Mouse (Mus musculus) neural tube, embryonic 11.5 days (tissue): ENCODE data around the gene Atf1. TPM values are rescaled to one million over a fixed set of nuclear protein-coding genes. Genes with fewer than 3 reads are reported as not detected.
A peak's percentile ranks its signal among the peaks of the same experiment; 100 is the strongest.
"Not testable (repeated sequence)": the region's sequence is repeated elsewhere in the genome, so short reads cannot be mapped to it uniquely, and the experiment has no call there.

Experiments used
- ATAC-seq: fragments of 200-750 bp; cut with Nextera tagmentation; 2 replicates; pipeline ENCODE4 v1.8.0; 2017; ENCODE audit warnings: moderate number of reproducible peaks, mild to moderate bottlenecking, moderate TSS enrichment, moderate library complexity; ENCODE audit not compliant: insufficient read depth, low FRiP score, low TSS enrichment
- DNase-seq: peaks from one replicate; pipeline ENCODE4 v3.0.0-alpha.2; 2015; ENCODE audit warnings: low spot score
- H3K27ac ChIP-seq: fragments of 300-500 bp; sonication (generic); 2 replicates; pipeline ENCODE4 v1.5.1; 2014; ENCODE audit warnings: low read depth, mild to moderate bottlenecking, low read length
- H3K27me3 ChIP-seq: fragments of 300-500 bp; sonication (generic); 2 replicates; pipeline ENCODE4 v1.6.1; 2014; ENCODE audit warnings: mild to moderate bottlenecking, low read length, mixed read lengths; ENCODE audit not compliant: control insufficient read depth, insufficient read depth
- H3K36me3 ChIP-seq: fragments of 300-500 bp; sonication (generic); 2 replicates; pipeline ENCODE4 v1.6.1; 2014; ENCODE audit warnings: mild to moderate bottlenecking, low read length, moderate library complexity, mixed read lengths; ENCODE audit not compliant: control insufficient read depth, insufficient read depth
- H3K4me1 ChIP-seq: fragments of 300-500 bp; sonication (generic); 2 replicates; pipeline ENCODE4 v1.6.1; 2014; ENCODE audit warnings: low read length, mixed read lengths; ENCODE audit not compliant: control insufficient read depth, insufficient read depth
- H3K4me2 ChIP-seq: fragments of 300-500 bp; sonication (generic); 2 replicates; pipeline ENCODE4 v1.6.1; 2014; ENCODE audit warnings: low read depth, mild to moderate bottlenecking, moderate library complexity
- H3K4me3 ChIP-seq: fragments of 300-500 bp; sonication (generic); 2 replicates; pipeline ENCODE4 v1.5.1; 2014; ENCODE audit warnings: low read depth, low read length
- H3K9ac ChIP-seq: fragments of 300-500 bp; sonication (generic); 2 replicates; pipeline ENCODE4 v1.6.1; 2014; ENCODE audit warnings: mild to moderate bottlenecking, low read length
- H3K9me3 ChIP-seq: fragments of 300-500 bp; sonication (generic); 2 replicates; pipeline ENCODE4 v1.6.1; 2016; ENCODE audit warnings: low read length; ENCODE audit not compliant: control insufficient read depth
- WGBS: fragments of 180-500 bp; shearing (Covaris S2); extraction: QIAGEN DNeasy Blood & Tissue Kit; methylation state at CpG from one replicate; pipeline ENCODE4 v1.1.7; 2014; 5-methylcytosine and 5-hydroxymethylcytosine counted together
- polyA plus RNA-seq: library from polyadenylated mRNA; unstranded; fragments of >200 nt; fragmentation: Nextera tagmentation; extraction: Ambion mirVana; gene quantifications from 2 replicates; pipeline ENCODE4 v1.2.1, GENCODE M21; 2014

The Atf1 gene
- polyA plus RNA-seq, 1 experiment from 2014 or later = 24.5 TPM

DNA sequence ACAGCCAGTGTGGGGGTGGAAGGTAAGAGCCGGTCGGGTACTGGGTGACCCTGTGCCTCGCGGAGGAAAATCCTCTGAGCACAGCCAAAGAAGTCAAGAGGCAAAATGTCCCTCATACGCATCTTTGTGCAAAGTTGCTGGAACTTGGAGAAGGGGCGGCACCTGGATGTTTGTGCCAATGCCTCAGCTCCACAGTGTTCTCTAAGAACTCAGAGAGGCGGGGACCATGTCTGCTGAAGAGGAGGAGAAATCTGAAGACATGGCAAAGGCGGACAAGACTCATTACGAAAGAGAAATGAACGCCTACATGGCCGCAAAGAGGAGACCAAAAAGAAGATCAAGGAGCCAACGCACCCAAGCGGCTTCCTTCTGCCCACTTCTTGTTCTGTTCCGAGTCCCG is 73.9 kb downstream of the Atf1 start:
- no peak overlapping the region for H3K4me3 ChIP-seq
- H3K9ac ChIP-seq = no peak overlapping the region
- H3K9me3 ChIP-seq = no peaks in the 10 kb centered on the region
- no peak overlapping the region for H3K4me2 ChIP-seq
- DNase-seq (no peak), ATAC-seq (no peak)
- 86% methylated on average over 15 of the region's 15 CpGs for WGBS
- no peak overlapping the region for H3K27ac ChIP-seq
- no peaks in the 10 kb centered on the region; the same call in 1 of the 2 replicates for H3K4me1 ChIP-seq
- H3K27me3 ChIP-seq = no peaks in the 10 kb centered on the region
- H3K36me3 ChIP-seq = no peaks in the 10 kb centered on the region

DNA sequence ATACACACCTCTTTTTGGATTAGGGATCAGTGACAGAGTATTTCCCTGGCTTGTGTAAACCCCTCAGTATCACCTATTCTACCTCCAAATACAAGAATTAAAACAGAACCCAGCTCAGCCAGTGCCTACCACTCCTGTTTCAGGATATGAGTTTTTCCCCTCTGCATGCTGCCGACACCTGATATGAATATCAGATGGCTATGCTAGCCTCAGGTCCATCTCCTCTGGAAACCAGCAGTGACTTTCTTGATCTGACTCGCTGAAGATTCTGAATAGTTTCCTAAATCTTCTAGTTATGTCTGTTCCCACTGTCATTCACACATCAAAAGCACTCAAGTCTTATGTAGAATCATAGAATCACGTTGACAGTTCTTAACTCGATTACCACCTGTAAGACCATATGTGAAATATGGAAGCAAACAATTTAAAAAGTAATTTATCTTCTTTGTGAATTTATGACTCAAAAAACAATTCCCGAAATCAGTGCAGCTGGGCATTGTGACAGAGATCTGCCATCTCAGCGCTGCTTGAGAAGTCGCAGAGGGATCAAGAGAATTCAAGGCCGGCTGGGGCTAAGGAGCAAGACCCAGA is 75.9 kb downstream of the Atf1 start:
- Histone ChIP-seq H3K4me2 (no peak overlapping the region), H3K27me3 (no peaks in the 10 kb centered on the region), H3K9me3 (no peaks in the 10 kb centered on the region), H3K27ac (no peak overlapping the region), H3K9ac (no peak overlapping the region), H3K36me3 (no peaks in the 10 kb centered on the region), H3K4me1 (no peaks in the 10 kb centered on the region; the same call in 1 of the 2 replicates), H3K4me3 (no peak overlapping the region)
- 59% methylated on average over 8 of the region's 8 CpGs for WGBS
- ATAC-seq = no peak
- no peak for DNase-seq

DNA sequence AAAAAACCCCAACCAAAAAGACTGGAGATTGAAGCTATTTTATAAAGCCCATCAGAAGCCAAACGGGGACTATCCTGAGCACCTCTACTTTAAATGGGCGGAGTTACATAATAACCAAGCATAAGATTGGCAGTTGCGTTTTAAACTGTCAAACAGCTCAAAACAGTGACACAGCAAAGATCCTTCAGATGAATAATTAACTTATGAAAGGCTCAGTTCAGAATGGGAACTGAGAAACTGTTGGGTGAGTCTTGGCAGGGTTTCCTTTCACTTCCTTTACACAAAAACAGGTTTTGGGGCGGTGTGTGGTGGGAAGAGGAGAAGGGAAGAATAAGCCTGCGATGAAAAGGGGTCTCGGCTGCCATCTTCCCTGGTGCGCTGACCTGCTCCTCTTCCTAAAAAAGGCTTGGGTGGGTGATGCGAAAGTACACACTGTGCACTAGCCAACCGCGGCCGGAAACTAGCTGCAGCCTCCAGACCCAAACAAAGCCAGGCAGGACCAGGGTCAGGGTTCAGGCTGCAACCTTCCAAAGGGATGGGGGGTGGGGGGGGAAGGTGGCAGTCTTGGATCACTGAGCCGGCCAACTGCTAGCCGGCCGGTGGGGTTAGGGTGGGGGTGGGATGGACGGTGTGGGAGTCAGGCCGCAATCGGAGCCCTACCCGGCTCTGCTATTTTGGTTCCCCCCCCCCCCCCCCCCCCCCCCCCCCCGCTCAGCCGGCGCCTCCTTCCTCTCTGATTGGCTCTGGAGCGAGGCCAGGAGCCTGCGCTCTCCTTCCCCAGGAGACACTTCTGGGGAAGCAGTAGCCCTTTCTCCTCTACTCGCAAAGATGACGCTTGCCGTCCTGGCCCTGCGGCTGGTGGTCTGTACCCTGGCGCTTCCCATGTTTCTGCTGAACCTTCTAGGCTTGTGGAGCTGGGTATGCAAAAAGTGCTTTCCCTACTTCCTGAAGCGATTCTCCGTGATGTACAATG is 76.7 kb downstream of the Atf1 start, which contains the start of gene Mettl7a1:
TSS of gene Mettl7a1 (plus strand) at position 122 of the 973 bp plus-strand sequence.
- Histone ChIP-seq H3K4me2 (peak within 1 kb of the TSS; percentile 62), H3K4me1 (no peaks in the 10 kb centered on the region; the same call in 1 of the 2 replicates), H3K27me3 (no peaks in the 10 kb centered on the region), H3K4me3 (peak within 1 kb of the TSS; percentile 46), H3K9ac (peak within 1 kb of the TSS; percentile 67), H3K9me3 (no peaks in the 10 kb centered on the region), H3K36me3 (no peaks in the 10 kb centered on the region), H3K27ac (peak within 1 kb of the TSS; percentile 45)
- ATAC-seq = peak; percentile 75
- WGBS = 7% methylated on average over 21 of the region's 30 CpGs
- peak; percentile 83 for DNase-seq

DNA sequence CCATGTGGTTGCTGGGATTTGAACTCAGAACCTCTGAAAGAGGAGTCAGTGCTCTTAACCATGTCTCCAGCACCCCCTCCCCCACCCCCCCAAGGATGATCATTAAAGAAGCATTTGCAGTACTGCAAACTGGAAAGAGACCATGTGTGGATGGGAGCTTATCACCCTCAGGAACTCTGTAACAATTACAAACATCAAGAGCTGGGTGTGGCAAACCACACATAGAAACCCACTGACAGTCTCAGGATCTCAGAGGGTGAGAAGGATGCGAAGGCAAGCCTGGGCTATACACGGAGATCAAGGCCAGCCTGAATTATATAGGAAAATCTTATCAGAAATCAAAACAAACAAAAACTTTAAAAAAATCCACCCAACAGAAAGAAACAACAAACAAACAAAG is 78.6 kb downstream of the Atf1 start:
- Histone ChIP-seq H3K9ac (no peak overlapping the region), H3K36me3 (no peaks in the 10 kb centered on the region), H3K4me3 (no peak overlapping the region), H3K4me1 (no peaks in the 10 kb centered on the region; the same call in 1 of the 2 replicates), H3K27ac (no peak overlapping the region), H3K4me2 (no peak overlapping the region), H3K27me3 (no peaks in the 10 kb centered on the region), H3K9me3 (no peaks in the 10 kb centered on the region)
- WGBS = 88% methylated on average over 2 of the region's 2 CpGs
- no peak for ATAC-seq
- DNase-seq = no peak

DNA sequence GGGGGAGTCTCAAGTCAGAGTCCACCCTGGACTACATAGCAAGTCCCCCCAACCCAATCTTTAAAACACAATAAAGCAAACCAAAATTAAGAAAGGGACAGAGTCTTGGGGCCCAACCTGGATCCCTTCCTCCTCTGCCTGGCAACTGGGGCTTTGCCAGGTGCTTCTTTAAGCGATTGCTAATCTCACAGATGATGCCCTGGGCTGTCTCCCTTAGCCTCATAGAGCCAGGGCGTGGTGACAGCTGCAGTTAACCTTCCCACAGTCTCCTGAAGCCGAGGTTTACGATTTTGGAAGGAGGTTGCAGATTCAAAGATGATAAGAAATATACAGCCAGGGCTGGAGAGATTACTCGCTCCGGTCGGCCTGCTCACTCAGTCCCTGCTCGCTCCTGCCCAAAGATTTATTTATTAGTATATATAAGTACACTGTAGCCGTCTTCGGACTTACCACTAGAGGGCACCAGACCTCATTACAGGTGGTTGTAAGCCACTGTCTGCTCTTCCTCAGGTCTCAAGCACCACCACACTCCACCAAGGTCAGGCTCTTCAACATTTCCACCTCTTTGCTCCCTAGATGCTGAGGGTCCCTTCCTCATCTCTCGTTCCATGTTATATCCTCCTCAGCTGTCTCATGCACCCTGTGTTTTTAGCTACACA is 79.9 kb downstream of the Atf1 start:
- H3K9me3 ChIP-seq, H3K4me3 ChIP-seq, H3K4me2 ChIP-seq, H3K36me3 ChIP-seq, H3K27ac ChIP-seq, ATAC-seq, H3K4me1 ChIP-seq, H3K9ac ChIP-seq, H3K27me3 ChIP-seq: not testable (repeated sequence)
- DNase-seq = peak; percentile 35
- WGBS = 46% methylated on average over 11 of the region's 11 CpGs

Other genes with a start within 250 kb of the Atf1 start
- 27.9 and 28.4 TPM in 2 replicates for gene Dip2b, start 189.2 kb upstream of the Atf1 start, polyA plus RNA-seq
- gene Tmprss12, start 53.0 kb downstream of the Atf1 start, polyA plus RNA-seq = not detected in 2 replicates
- gene Mettl7a1, start 76.3 kb downstream of the Atf1 start, polyA plus RNA-seq = 3.1 and 3.8 TPM in 2 replicates
- not detected in 2 replicates for gene Mettl7a3, start 107.1 kb downstream of the Atf1 start, polyA plus RNA-seq
- gene Methig1, start 125.3 kb downstream of the Atf1 start, polyA plus RNA-seq = 0.16 TPM in 1 of 2 replicates, not detected in the other
- gene Mettl7a2, start 125.4 kb downstream of the Atf1 start, polyA plus RNA-seq = 0.15 TPM in 1 of 2 replicates, not detected in the other
- gene Higd1c, start 136.7 kb downstream of the Atf1 start, polyA plus RNA-seq = not detected in 2 replicates
- 0.08 TPM in 1 of 2 replicates, not detected in the other for gene Gm5475, start 194.3 kb downstream of the Atf1 start, polyA plus RNA-seq
- gene Slc11a2, start 197.3 kb downstream of the Atf1 start, polyA plus RNA-seq = 18.2 and 21.6 TPM in 2 replicates
- 47.3 and 51.1 TPM in 2 replicates for gene Letmd1, start 241.2 kb downstream of the Atf1 start, polyA plus RNA-seq